Mouse (Mus musculus) small intestine, adult 2 months (tissue): ENCODE results near the gene Dab1. TPM values are rescaled to one million over a fixed set of nuclear protein-coding genes. Genes with fewer than 3 reads are reported as not detected.

Source experiments
- H3K27ac ChIP-seq: fragments of 200-500 bp; 2 replicates; pipeline ENCODE4 v1.5.1; 2012; ENCODE audit warnings: low read depth, low read length, control low read depth, inconsistent platforms; ENCODE audit not compliant: insufficient read depth
- H3K27me3 ChIP-seq: fragments of 200-500 bp; 2 replicates; pipeline ENCODE4 v1.6.1; 2012; ENCODE audit warnings: mild to moderate bottlenecking, moderate library complexity, low read length, inconsistent platforms; ENCODE audit not compliant: control insufficient read depth, insufficient read depth
- H3K36me3 ChIP-seq: fragments of 200-500 bp; 2 replicates; pipeline ENCODE4 v1.6.1; 2012; ENCODE audit warnings: mild to moderate bottlenecking, low read length, control low read depth, inconsistent platforms; ENCODE audit not compliant: control insufficient read depth, insufficient read depth
- H3K4me1 ChIP-seq: fragments of 200-500 bp; 2 replicates; pipeline ENCODE4 v1.6.1; 2012; ENCODE audit warnings: low read length, inconsistent platforms, mixed read lengths; ENCODE audit not compliant: control insufficient read depth, insufficient read depth, insufficient read length
- H3K4me3 ChIP-seq: fragments of 200-500 bp; 2 replicates; pipeline ENCODE4 v1.5.1; 2012; ENCODE audit warnings: low read depth, mild to moderate bottlenecking, control low read depth, inconsistent platforms, low read length, moderate library complexity
- CTCF ChIP-seq: fragments of 200-500 bp; IDR thresholded peaks from 2 replicates; pipeline ENCODE4 v1.5.1; 2012; ENCODE audit warnings: low read depth, mild to moderate bottlenecking, control low read depth, inconsistent platforms, low read length, moderate library complexity, mixed read lengths; ENCODE audit not compliant: insufficient replicate concordance, insufficient read length; ENCODE audit errors: extremely low read depth
- POLR2A ChIP-seq: fragments of 200-500 bp; IDR thresholded peaks from 2 replicates; pipeline ENCODE4 v1.6.1; 2012; ENCODE audit warnings: low read depth, mild to moderate bottlenecking, control low read depth, inconsistent platforms, low read length, moderate library complexity
- WGBS: fragments of 180-500 bp; shearing (Covaris S2); methylation state at CpG from one replicate; pipeline ENCODE4 v1.1.7; 2018; 5-methylcytosine and 5-hydroxymethylcytosine counted together
- polyA plus RNA-seq: library from polyadenylated mRNA; depleted of rRNA; stranded (reverse); fragments of >200 nt; gene quantifications from 2 replicates; pipeline ENCODE4 v1.2.3, GENCODE M21; 2012

Dab1 gene
- polyA plus RNA-seq, 1 experiment, result 57.9 TPM

DNA sequence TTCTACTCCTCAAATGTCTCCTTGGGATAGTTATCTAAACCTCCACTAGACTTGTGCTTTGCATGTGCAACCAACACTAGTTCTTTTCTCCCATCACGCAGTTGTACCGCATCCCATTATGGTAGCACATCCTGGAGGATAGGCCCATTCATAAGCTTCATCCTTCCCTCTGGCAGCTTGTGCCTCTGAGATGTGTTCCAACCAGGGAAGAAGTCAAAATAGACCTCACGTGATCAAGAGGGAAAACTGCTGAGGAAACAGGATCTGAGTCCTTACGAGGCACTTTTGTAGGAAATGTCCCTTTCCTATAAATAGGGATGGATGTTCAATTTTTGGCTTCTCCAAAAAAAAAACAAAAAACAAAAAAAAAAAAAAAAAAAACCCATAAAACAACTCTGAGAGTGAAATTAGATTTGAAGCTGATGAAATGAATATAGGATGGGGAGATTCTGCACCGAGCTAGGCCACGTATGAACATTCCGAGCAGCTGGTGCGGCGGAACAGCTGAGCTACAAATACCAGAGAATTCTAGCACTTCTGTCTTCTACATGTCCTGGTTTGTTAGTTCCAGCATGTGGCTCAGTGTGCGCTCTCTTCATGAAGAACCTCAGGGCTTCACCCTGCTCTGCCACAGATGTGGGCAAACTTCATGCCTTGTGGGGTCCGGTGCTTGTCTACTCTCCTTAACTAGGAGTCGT is 802.0 kb downstream of the Dab1 start:
- no peak overlapping the region for H3K27ac ChIP-seq
- 97% methylated on average over 12 of the region's 12 CpGs for WGBS

DNA sequence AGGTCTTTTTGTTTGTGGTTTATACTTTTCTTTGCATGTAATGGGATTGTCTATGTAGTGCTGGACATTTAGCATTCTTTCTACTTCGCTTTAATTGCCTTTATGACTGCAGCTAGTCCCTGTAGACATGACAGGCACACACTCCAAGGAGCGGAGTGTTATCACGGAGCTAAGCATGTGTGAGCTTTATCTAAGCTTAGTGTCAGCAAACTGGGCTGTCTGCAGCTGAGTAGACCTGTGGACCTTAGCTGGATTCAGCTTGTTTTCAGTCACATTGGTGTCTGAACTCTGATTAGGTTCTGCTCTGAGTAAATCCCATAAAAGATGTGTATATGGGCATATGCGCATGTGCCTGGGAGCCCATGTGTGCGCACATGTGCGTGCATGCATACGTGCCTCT is 810.0 kb downstream of the Dab1 start:
- no peak overlapping the region for H3K27ac ChIP-seq
- WGBS, result 88% methylated on average over 7 of the region's 7 CpGs
- TF ChIP-seq CTCF, result no peak

More for the DNA sequence above, 802.0 kb downstream of the Dab1 start:
- Histone ChIP-seq H3K36me3 (no peaks in the 10 kb centered on the region), H3K27me3 (no peaks in the 10 kb centered on the region), H3K4me1 (no peaks in the 10 kb centered on the region), H3K4me3 (no peak overlapping the region)
- TF ChIP-seq CTCF, result no peak
- no peak for TF ChIP-seq POLR2A

DNA sequence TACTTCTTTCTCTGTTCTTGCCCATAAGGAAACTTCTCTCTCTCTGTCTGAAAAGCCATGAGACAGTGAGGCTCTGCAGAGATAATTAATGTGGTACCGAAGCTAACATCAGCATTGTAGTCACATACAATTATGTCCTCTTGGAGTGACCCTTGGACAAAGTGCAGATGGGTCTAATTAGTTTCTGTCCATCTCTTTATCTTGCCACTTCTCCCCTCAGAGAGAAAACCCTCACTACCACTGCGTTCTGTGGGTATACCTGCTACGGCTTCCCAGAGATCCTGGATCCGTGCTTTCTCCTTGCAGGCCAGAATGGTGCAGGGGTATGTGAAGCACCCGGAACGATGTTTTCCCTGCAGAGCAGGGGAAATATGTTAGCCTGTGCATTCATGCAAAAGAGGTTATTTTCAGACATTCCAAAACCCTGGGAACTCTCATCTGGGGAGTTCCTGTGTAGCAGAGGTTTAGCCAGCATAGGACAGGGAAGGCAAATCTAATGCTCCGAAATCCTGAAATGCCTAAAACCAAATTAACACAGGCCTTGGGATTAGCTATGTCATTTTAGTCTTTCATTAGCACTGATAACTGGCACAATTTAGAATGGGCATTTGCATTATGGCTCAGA is 812.2 kb downstream of the Dab1 start:
- no peaks in the 10 kb centered on the region for H3K27me3 ChIP-seq
- WGBS, result 89% methylated on average over 7 of the region's 7 CpGs
- no peaks in the 10 kb centered on the region for H3K4me1 ChIP-seq
- H3K4me3 ChIP-seq, result no peak overlapping the region
- H3K27ac ChIP-seq, result no peak overlapping the region
- TF ChIP-seq CTCF, result no peak
- no peak for TF ChIP-seq POLR2A
- H3K36me3 ChIP-seq, result no peaks in the 10 kb centered on the region

More for the DNA sequence above, 810.0 kb downstream of the Dab1 start:
- Histone ChIP-seq H3K27me3 (no peaks in the 10 kb centered on the region), H3K4me1 (no peaks in the 10 kb centered on the region), H3K4me3 (no peak overlapping the region), H3K36me3 (no peaks in the 10 kb centered on the region)

DNA sequence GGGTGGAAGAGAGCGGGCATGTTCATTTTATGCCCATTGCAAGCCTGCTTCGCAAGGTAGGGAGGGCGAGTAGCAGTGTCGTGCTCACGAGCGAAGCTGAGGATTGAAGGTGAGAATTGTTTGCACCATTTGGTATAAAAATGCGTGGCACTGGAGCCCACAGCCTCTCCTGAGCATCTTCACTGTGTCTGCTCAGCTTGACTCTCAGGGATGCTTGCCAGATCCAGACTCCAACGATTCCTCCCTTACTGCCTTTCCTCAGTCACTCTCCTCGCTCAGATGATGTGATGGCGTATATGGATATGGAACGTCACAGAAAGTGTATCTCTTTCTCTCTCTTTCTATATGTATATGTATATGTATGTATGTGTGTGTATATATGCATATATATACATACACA is 813.0 kb downstream of the Dab1 start:
- no peak overlapping the region for H3K4me3 ChIP-seq
- TF ChIP-seq CTCF, result no peak
- TF ChIP-seq POLR2A, result no peak
- H3K27me3 ChIP-seq, result no peaks in the 10 kb centered on the region
- no peaks in the 10 kb centered on the region for H3K4me1 ChIP-seq
- WGBS, result 93% methylated on average over 11 of the region's 11 CpGs
- no peaks in the 10 kb centered on the region for H3K36me3 ChIP-seq
- no peak overlapping the region for H3K27ac ChIP-seq

DNA sequence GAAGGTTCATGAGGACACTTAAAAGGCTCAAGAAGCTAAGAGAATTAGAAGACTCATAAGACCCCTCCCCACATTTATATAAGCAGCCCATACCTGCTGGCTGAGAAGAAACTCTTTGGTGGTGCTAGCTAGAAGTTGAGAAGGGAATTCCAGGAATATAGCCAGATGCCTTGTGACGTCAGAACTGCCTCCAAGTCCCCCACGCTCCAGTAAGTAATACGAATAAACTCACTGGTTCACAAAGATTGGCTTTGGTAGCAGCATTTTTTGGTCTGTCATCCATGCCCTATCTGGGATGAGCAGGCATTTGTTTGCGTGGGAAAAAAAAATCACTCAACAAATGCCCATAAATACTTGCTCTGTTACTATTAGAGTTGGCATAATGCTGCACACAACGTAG is 816.6 kb downstream of the Dab1 start:
- Histone ChIP-seq H3K4me1 (no peaks in the 10 kb centered on the region), H3K27me3 (no peaks in the 10 kb centered on the region), H3K36me3 (no peaks in the 10 kb centered on the region), H3K4me3 (no peak overlapping the region), H3K27ac (no peak overlapping the region)
- WGBS, result 88% methylated on average over 5 of the region's 5 CpGs
- TF ChIP-seq CTCF, result no peak
- no peak for TF ChIP-seq POLR2A

DNA sequence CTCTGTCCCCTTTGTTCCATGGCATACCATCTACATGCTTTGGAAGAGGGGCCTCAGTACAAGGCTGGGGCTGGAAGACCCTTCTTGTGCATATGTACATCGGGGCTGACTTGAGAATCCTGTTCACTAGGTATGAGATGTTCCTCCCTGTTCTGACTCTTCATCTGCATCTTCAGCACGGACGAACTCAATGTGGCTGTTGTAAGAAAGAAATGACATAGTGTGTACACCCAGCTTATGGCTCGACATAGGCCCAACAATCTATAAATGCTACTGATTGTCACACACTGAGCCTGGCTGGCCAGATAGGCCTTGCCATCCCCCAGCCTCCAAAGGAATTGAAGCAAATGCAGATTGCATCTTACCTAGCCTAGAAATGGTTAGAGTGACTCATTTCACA is 817.3 kb downstream of the Dab1 start:
- Histone ChIP-seq H3K27me3 (no peaks in the 10 kb centered on the region), H3K4me1 (no peaks in the 10 kb centered on the region), H3K27ac (no peak overlapping the region), H3K4me3 (no peak overlapping the region), H3K36me3 (no peaks in the 10 kb centered on the region)
- no peak for TF ChIP-seq POLR2A
- no peak for TF ChIP-seq CTCF
- 94% methylated on average over 4 of the region's 4 CpGs for WGBS

DNA sequence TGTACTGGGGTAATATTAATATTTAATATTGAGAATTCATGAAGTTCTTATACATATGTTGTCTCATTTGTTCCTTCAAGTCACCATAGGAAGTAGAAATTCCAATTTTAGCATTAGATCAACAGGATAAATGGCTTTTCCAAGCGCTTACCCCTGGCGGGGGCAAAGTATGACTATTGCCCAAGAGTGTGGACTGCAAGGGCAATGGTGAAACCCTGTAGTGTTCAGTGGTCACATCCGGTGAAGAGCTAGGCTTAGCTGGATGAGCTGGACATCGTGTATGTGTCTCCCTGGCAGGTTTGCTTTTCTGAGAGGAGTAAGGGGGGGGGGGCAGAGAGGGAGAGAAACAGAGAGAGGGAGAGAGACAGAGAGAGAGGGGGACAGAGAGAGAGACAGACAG is 819.6 kb downstream of the Dab1 start:
- Histone ChIP-seq H3K4me3 (no peak overlapping the region), H3K36me3 (no peaks in the 10 kb centered on the region), H3K4me1 (no peaks in the 10 kb centered on the region), H3K27me3 (no peaks in the 10 kb centered on the region), H3K27ac (no peak overlapping the region)
- TF ChIP-seq CTCF (no peak), POLR2A (no peak)
- 88% methylated on average over 4 of the region's 4 CpGs for WGBS

DNA sequence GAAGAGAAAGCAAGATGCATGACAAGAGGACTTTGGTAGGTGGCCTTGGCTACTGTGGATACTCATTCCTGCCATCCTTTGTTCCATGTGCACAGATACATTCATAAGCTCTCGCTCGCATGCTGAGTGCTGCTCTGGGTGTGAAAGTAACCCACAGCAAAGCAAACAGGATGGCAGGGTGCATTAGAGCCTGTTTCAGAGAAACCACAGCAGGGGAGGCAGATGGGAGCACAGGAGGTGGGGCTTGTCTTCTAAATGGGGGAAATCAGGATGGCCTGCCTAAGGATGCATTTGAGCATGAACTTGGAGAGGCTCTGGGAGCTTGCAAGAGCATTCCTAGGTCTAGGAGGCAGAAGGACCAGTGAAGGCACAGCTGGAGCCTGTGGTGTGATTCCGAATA is 820.5 kb downstream of the Dab1 start:
- WGBS, result 91% methylated on average over 3 of the region's 3 CpGs
- no peaks in the 10 kb centered on the region for H3K4me1 ChIP-seq
- H3K4me3 ChIP-seq, result no peak overlapping the region
- H3K27me3 ChIP-seq, result no peaks in the 10 kb centered on the region
- no peaks in the 10 kb centered on the region for H3K36me3 ChIP-seq
- no peak overlapping the region for H3K27ac ChIP-seq
- TF ChIP-seq POLR2A (no peak), CTCF (no peak)
